Mouse (Mus musculus) induced T-regulatory cell, adult 2 months (primary cell): Measurements from ENCODE around the gene Nfatc3.
A peak's percentile ranks its signal among the peaks of the same experiment; 100 is the strongest.

ENCODE experiments used
- DNase-seq: peaks from one replicate; pipeline ENCODE4 v3.0.0-alpha.2; 2012; ENCODE audit warnings: low read depth

Gene Nfatc3

DNA sequence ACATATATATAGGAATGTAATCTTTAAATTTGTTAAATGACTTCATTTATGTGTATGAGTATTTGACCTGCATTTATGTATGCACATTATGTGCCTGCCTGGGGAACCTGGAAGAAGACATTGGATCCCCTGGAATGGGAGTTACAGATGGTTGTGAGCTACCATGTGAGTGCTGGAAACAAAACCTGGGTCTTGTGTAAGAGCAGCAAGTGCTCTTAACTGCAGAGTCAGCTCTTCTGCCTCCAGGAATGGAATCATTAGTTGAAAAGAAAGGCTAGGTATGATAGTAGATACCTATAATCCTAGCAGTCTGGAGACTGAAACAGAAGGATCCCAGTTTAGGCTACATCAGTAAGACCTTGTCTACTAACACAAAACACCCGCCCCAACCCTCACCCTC is 67.4 kb downstream of the Nfatc3 start:
- DNase-seq = no peak

DNA sequence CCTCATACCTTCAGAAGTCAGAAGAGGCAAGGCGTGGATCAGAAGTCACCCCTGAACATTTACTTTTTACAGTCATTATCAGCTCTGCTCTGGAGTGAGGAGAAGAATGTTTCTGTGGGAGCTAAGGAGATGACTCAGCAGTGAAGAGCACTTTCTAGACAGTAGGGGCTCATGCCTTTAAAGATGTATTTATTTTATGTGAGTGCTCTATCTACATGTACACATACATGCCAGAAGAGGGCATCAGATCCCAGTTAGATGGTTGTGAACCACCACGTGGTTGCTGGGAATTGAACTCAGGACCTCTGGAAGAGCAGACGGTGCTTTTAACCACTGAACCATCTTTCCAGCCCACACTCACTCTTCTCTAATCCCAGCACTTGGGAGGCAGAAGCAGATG is 68.4 kb downstream of the Nfatc3 start:
- DNase-seq = no peak

DNA sequence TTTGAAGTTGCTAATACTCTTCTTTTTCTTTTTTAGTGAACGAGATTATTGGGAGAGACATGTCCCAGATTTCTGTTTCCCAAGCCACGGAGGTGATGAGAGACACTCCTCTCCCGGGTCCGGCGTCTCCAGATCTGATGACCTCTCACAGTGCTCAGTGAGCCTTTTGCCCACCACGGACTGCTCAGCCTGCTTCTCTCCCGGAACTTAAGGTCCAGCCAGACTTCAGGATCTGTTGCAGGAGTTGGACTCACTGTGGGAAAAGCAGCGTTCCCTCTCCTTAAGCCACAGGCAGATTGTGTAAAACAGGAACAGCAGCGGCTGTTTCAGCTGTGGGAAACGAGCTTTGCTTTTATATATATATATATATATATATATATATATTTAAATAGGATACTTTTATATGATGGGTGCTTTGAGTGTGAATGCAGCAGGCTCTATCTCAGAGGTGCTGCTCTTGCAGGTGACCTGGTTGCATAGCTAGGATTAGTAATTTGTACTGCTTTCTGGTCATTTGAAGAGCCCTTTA is 69.3 kb downstream of the Nfatc3 start:
- DNase-seq = no peak

DNA sequence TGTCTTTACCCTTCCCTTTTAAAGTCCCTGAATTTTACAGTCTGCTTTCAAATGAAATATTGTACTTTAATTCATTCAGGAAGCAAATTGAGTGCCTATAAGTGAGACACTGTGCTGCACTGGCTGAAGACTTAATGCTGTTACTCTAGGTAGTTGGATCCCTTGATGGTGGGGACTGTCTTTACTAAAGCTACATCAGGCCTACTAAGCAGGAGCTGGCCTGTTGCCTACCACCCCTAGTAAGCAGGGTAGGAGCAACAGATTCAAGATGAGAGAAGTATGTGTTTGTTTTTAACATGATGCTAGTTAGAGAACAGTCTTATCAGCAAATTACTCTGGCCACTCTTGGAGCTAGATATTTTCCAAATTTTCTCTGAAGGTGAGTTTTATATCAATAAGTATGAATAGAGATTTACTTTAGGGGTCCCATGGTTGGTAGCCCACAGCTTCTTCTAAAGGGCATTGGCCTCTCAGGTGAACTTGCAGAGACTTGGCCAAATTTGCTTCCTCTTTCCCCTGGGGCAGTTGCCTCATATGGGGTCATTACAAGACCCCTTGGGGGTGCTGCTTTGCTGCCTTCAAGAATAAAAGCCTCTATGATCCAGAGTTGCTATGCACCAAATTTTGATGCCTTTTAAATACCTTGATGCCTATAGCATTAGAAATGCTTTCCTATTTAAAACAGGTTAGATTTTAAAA is 70.7 kb downstream of the Nfatc3 start:
- DNase-seq = no peak

DNA sequence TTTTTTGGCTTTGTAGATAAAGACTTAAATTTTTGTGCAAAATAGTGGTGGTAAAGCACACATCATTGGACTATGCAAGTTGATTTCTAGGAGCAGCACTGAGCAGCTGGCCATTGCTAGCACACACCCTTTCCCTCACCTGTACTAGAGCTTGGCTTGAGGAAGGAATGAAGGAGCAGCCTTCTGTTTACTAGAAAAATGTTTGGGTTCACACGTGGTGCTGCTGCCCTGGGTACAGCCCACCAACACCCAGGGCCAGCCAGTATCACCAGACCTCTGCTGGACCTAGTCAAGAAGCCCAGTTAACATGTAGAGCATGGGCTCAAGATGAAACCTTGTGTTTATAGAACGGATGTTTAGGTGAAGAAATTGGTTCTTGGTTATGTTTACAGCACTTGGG is 71.4 kb downstream of the Nfatc3 start:
- DNase-seq = no peak

DNA sequence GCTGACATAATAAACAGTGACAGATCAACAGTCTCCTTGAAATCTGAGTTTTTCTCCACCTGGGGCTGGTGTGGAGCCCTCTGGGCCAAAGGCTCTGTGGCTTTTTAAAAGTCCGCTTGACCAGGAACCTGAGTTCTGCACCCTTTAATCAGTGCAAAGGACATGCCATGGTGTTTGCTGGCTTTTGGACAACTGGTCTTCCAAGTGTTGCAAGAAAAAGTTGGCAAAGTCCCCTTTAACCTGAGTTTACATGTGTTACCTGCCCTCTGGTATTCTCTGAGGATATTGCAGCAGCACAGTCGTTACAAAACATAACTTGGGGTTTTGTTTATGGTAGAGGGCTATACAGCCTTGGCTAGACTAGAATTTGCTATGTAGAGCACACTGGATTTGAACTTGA is 71.9 kb downstream of the Nfatc3 start:
- no peak for DNase-seq

DNA sequence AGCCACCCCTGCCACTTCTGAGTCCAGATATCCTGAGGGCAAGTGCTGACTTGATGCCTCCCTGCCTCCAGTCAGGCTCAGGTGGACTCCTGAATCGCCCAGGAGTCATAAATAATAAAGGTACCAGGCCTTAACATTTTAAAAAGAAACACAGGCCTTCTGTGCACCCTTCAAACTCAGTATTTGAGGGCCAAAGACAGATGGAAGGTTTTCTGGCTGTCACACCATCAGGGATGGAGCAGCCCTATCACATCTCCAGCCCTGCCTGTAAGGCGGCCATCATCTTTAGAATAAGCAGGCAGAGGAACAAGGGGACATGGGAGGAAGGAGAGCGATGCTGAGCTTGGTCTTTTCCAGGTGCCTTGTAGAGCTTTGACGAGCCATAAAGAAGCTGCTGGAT is 72.4 kb downstream of the Nfatc3 start:
- DNase-seq = no peak

DNA sequence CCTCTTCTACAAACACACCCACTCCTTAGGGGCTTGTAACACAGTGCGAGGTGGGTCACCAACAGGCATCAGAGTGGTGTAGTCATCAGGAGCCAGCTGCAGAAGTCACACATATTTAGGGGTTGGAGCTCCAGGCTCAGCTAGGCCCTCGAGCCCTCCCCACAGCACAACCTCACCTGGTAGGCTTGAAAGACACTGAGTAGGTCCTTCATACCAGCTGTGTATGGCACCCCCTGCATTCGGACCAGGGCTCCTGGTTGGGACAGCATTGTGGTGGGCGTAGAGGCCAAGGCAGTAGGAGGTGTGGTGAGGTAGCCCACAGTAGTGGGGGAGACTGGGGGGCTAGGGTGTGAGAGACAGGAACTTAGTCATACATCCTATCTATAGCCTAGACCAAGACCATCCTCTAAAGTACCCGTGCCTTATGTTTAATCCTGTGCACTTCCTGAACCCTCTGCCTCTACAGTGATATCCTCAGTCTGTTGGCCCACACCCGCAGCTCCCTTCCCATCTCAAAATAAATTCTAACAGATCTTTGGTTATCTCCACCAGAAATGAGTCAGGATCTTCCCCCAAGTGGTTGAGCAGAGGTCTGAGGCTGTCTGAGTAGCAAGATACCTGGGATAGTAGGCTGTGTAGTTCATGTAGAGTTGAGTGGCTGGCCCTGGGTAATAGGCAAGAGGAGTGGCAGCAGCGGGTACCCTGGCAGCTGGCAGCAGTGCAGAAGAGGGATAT is 73.0 kb downstream of the Nfatc3 start:
- no peak for DNase-seq

DNA sequence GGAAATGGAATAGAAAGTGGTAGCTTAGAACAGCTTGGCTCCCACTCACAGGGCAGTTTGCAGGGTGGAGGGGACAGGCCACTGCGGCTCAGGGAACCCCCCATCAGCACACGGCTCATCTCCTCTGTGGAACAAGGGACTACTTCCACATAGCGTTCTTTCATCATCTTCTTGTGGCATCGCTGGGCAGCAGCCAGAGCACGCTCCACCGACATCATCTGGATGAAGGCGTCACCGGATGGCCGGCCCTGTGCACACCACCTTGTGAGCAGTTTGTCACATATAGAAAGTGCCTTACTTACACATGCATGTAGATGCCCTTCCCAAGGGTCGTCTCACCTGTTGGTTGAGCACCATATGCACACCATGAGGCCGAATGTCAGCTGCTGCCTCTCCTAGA is 73.7 kb downstream of the Nfatc3 start:
- DNase-seq = no peak

DNA sequence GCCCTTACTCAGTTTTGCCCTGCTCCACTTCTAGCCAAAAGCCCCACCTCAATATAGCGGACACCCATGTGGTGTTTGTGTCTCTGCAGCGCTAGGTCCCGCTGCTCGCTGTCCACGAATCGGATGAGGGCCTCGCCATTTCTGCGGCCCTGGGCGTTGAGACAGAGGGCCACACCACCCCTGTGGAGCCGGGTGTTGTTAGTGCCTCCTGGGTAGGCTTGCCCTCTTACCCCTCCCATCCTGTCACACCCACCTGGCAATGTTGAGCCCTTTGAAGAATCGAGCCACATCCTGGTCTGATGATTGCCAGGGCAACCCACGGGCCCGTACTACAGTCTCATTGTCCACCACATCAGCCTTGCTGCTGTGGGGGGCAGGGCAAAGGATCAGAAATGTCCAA is 74.9 kb downstream of the Nfatc3 start:
- DNase-seq = peak; percentile 43

DNA sequence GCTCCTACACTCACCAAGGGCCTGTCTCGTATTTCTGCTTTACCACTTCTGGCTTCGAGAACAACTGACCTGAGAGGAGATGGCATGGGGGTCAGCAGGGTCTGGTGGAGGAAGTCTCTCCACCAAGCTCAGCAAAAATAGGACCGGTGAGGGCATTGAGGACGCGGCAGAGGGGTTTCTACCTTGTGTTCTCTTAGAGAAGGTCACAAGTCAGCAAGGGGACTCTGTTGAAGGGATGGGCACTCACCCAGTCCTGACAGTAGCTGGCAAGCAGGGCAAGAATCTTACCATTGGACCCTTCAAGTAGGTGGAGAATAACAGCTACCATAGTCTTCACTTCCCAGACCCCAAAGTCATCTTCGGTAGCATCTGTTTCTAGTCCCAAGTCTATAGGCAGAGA is 75.3 kb downstream of the Nfatc3 start:
- DNase-seq = peak; percentile 31

DNA sequence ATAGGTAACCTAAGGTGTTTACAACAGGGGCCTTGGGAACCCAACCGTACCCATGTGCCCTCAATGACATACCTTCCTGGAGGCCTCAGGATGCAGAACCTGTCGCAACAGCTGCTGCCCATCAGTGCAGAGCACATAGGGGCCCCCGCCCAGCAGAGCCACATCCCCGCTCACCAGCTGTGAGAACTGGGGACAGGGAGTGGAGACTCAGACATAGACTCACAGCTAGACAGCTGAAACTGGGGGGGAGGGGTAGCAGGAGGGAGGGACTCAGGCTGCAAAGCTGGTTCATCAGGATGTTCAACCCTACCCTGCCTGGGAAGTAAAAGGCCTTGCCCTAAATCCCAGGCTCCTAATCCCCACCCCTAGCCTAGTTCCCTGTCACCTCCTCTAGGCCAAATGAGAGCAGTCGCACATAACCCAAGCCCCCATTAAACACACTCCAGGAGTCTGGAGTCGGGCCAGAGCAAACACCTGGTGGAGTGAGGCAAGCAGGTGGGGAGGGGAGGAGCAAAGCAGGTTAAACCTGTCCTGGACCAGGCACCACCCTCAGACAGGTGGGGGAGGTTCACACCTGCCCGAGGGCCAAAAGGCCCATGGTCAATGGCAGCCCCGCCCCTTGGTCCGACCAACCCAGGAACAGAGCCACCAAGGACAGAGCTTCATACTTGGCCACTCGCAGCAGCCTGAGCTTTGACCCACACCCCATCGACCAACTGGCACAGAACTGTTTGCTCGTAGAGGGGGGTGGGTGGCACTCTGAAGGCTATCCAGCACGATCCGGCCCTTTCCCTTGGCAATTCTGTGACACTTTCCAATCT is 76.3 kb downstream of the Nfatc3 start:
- DNase-seq = peak; percentile 35

DNA sequence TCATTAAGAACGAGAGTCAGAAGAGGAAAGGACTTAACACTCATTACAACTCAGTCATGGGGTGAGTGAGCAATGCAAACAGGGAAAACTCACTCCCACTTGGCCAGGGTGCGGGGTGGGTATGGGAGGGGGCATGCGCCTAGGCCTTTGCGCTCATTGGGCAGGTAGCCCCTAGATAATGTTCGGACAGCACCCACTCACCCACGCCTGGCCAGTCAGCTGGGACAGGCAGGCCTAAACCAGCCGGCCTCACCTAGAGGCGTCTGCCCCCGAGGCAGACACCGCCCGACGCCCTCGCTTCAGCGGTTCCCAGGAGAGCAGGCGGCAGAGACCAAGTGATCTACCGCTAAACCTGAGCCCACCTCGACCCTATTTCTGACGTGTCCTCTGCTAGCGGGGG is 77.0 kb downstream of the Nfatc3 start:
- DNase-seq = peak; percentile 30

DNA sequence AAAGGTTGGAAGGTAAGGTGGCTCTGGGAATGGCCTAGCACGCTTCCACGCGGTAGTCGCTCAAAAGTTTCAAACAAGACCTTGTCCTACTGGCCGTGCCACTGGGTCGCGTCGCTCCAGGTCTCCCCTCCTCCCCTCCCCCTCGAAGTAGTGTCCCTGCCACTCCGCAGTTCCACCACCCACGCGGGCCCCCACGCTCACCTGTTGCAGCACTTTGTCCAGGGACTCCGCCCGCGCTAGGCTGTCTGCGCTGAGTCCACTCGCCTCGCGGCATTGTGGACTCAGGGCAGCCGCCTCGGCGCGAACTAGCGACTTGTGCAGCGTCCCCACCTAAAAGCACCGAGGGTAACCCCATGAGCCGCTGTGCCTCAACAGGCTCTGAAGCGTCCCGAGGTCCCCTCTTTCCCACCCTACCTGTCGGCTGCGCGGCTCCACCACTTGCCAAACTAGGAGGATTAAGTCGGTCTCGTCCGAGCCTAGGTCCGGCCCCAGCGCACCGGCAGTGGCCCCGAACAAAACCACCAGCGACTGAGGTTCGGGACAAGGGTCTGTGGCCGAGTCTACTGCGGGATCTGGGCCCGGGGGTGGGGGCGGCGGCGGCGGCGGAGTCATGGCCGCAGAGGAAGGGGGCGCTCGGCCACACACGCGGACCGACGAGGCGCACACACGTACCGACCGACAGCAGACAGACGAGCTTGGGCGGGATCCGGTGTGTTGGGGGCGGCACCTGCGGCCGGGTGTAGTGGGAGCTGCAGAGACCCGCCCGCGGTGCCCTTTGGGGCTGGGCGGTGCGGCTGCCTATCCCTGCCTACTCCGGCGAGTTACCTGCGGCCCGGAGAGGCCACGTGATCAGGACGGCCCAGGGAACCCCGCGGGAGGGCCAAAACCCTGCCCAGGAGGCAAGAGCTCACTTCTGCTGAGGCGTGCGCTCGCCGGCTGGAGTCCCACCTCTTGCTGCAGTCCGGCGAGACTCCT is 77.8 kb downstream of the Nfatc3 start, which contains the start of gene Esrp2:
Gene Esrp2 (minus strand): TSS at position 819 of the 975 bp plus-strand sequence.
- DNase-seq = peak; percentile 73

DNA sequence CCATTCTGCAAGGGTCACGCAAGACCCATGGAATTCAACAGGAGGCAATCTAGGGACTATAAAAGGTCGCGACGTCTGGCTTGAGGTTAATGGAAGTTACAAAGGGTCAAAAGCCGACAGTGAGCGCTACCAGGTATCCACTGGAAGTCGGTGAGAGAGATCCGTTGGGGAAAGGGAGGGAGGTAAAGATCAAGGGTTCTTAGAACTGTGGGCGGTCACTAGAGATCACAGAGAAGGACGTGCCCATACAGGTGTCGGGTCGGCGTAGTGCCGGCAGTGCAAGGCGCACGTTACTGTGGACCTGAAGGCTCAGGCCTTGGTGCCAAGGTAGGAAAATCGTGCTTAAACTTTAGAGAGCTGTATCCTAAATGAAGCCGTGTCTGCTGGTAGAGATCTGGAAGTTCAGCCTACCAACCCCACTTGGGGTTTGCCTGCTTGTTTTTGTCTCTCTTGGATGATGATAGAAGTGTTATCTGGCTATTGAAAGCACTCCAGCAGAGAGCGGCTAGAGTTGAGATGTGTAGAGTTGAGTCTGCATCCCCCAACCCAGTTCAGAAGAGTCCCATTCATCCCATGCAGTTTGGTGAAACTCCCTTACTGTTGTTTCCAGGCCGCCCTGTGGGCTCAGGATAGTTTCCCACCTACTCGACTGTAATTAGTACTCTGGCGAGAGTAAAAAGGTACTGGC is 78.7 kb downstream of the Nfatc3 start:
- peak; percentile 51 for DNase-seq

DNA sequence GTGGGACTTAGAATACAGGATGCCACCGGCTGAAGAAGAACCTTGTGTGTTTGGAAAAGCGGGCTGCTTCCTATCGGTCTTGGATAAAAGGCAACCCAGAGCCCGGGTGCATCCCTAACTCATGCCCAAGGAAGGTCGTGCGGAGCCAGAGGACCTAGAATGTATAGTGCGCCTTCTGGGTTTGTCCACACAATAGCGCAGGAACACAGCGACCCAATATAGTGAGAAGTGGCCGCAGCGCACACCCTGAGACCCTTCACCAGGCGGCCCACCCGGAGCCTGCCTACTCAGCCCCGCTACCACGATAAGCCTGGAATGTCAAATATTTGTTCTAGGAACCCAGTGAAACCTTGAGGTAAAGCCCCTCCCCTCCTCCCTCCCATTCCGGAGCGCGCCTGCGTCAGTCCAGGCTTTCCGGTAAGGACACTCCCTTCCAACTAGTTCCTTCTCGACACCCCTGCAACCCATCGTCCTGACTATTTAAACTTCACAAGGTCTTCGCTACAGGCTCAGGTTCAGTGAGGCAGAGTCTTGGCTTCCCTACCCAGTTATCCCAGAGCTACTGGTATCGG is 79.4 kb downstream of the Nfatc3 start:
- peak; percentile 62 for DNase-seq

DNA sequence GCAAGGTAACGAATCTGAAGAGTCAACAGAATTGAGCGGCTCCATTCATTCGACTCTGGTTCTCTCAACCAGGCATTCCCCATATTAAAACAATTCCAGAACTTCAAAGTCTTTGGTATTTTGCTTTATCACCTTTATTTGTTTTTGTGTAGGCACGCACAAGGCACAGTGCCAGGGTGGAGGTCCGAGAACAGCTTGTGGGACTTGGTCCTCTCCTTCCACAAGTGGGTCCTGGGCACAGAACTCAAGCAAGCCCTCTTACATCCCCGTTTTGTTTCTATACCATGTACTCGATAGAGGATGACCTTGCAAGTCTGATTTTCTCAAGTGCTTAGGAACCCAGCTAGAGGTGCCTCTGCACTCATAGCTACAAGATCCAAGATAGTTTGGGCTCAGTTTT is 80.0 kb downstream of the Nfatc3 start:
- DNase-seq = no peak

DNA sequence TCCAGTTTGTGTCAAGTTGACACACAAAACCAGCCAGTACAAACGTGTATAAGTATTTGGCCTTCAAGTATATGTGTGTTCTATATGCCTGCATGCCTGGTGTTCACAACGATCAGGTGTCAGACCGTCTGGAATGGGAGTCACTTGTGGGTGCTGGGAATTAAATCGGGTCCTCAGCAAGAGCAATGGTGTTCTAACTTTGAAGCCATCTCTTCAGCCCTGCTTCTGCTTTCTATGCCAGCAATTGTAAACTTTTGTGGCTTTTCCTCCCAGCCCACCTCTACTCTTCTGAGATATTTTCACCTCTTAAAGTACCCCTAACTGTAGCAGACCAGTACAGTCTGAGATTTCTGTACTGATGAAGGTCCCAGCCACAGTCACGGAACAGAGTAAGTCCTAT is 81.6 kb downstream of the Nfatc3 start:
- DNase-seq = no peak

DNA sequence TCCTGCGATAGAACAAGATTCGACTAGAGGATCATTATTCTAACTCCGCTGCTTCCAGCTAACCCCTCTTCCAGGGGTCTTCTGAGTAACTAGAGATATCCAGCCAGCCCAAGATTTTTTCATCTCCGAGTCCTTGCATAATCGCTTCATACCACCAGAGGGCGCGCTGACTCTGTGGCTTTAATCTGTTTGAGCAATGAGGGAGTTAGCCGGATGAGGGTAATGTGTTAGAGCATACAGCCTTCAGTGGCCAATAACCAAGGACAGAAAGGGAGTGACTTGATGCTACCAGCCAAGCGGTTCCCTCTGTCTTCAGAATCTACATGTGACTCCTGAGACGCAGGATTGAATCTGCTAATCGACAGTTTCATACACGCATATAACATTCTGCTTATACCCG is 82.1 kb downstream of the Nfatc3 start:
- peak; percentile 94 for DNase-seq

DNA sequence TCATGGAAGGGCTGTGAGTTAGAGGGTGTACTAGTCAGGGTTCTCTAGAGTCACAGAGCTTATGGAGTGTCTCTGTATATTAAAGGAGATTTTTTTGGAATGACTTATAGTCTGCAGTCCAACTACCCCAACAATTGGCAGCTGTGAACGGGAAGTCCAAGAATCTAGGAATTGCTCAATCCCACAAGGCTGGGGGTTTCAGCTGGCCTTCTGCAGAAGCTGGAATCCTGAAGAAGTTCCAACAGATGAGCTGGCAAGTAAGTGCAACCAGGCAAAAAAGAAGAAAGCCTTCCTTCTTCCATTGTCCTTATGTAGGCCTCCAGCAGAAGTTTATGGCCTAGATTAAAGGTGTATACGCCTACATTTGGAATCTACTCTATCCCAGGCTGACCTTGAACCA is 86.7 kb downstream of the Nfatc3 start:
- no peak for DNase-seq
